Mouse (Mus musculus) neural tube, embryonic 15.5 days (tissue): ENCODE measurements around the gene Edem3. TPM values are rescaled to one million over a fixed set of nuclear protein-coding genes. Genes with fewer than 3 reads are reported as not detected.
A peak's percentile ranks its signal among the peaks of the same experiment; 100 is the strongest.

Experiments used
- ATAC-seq: fragments of 200-750 bp; cut with Nextera tagmentation; 2 replicates; pipeline ENCODE4 v1.8.0; 2017; ENCODE audit warnings: mild to moderate bottlenecking, moderate TSS enrichment, moderate library complexity; ENCODE audit not compliant: low FRiP score
- H3K27ac ChIP-seq: fragments of 300-500 bp; sonication (generic); replicated peaks from 2 replicates; pipeline ENCODE4 v1.5.1; 2015; ENCODE audit warnings: mild to moderate bottlenecking, inconsistent platforms
- H3K27me3 ChIP-seq: fragments of 300-500 bp; sonication (generic); replicated peaks from 2 replicates; pipeline ENCODE4 v1.6.1; 2015; ENCODE audit warnings: inconsistent platforms
- H3K36me3 ChIP-seq: fragments of 300-500 bp; sonication (generic); 2 replicates; pipeline ENCODE4 v1.6.1; 2015; ENCODE audit warnings: inconsistent platforms
- H3K4me1 ChIP-seq: fragments of 300-500 bp; sonication (generic); 2 replicates; pipeline ENCODE4 v1.6.1; 2015; ENCODE audit warnings: inconsistent platforms
- H3K4me2 ChIP-seq: fragments of 300-500 bp; sonication (generic); 2 replicates; pipeline ENCODE4 v1.6.1; 2015; ENCODE audit warnings: inconsistent platforms, mild to moderate bottlenecking, moderate library complexity
- H3K4me3 ChIP-seq: fragments of 300-500 bp; sonication (generic); replicated peaks from 2 replicates; pipeline ENCODE4 v1.5.1; 2015; ENCODE audit warnings: mild to moderate bottlenecking, inconsistent platforms
- H3K9ac ChIP-seq: fragments of 300-500 bp; sonication (generic); replicated peaks from 2 replicates; pipeline ENCODE4 v1.6.1; 2015; ENCODE audit warnings: mild to moderate bottlenecking, inconsistent platforms
- H3K9me3 ChIP-seq: fragments of 300-500 bp; sonication (generic); replicated peaks from 2 replicates; pipeline ENCODE4 v1.6.1; 2016; ENCODE audit warnings: inconsistent platforms
- WGBS: fragments of 180-500 bp; shearing (Covaris S2); methylation state at CpG from one replicate; pipeline ENCODE4 v1.1.7; 2015; ENCODE audit warnings: mixed read lengths; 5-methylcytosine and 5-hydroxymethylcytosine counted together
- polyA plus RNA-seq: library from polyadenylated mRNA; unstranded; fragments of >200 nt; fragmentation: Nextera tagmentation; extraction: Ambion mirVana; gene quantifications from 2 replicates; pipeline ENCODE4 v1.2.1, GENCODE M21; 2015

The Edem3 gene
- 15.2 and 16.9 TPM in 2 replicates for polyA plus RNA-seq

DNA sequence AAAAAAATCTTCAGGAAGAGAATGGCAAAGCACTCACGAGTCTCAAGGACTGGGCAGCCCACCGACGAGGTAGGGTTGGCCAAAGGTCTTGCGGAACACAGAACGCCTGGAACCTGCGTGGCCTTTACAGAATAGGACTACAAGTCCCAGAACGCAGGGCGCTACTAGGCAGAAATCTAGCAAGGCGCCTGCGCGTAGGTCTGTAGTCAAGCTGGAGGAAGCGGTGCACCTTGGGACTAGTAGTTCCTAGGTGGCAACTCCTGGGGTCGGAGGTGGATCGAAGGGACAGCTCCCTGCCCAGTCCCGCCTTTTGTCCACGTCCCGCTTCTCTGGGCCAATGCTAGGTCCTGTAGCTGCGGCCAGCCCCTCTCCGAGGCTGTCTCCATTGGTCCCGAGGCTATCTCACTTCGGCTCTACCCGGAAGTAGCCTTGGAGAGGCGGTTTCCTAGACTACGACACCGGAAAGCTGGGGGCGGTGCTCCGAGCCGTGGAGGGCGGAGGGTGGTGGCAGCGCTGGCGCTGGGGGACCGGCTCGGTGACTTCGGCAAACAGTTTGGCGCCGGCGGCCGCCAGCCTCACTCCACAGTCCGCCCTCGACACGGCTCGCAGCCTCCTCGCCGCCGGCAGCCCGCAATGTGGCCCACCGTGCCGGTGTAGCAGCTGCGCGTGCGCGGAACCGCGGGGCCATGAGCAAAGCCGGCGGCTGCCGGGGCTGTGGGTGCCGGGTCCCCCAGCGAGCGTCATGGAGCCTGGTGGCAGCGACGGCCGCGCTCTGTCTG, at the start of gene Edem3:
Gene Edem3 (plus strand): TSS at position 491 of the 779 bp plus-strand sequence.
- peak within 1 kb of the TSS; percentile 87 for H3K4me3 ChIP-seq
- ATAC-seq: peak; percentile 99
- H3K9ac ChIP-seq: peak within 1 kb of the TSS; percentile 74
- no peaks in the 10 kb centered on the region for H3K36me3 ChIP-seq
- H3K27ac ChIP-seq: peak within 1 kb of the TSS; percentile 91
- no peaks in the 10 kb centered on the region for H3K9me3 ChIP-seq
- under 1% methylated on average over 61 of the region's 64 CpGs for WGBS
- peak within 1 kb of the TSS; percentile 86 for H3K4me2 ChIP-seq
- no peaks in the 10 kb centered on the region for H3K27me3 ChIP-seq
- peaks cover 21% of the 10 kb centered on the region for H3K4me1 ChIP-seq

- Histone ChIP-seq H3K4me1 (peaks cover 15% of the 10 kb centered on the region), H3K9ac (no peak overlapping the region), H3K9me3 (no peaks in the 10 kb centered on the region), H3K36me3 (no peaks in the 10 kb centered on the region), H3K4me2 (peak overlapping the region; percentile 17; the same call in 1 of the 2 replicates), H3K4me3 (no peak overlapping the region), H3K27me3 (no peaks in the 10 kb centered on the region), H3K27ac (no peak overlapping the region)
- peak; percentile 77 for ATAC-seq
- WGBS: 38% methylated on average over 11 of the region's 11 CpGs
Measured at GRCm38 (mm10) chr1:151705723-151706396, 49.3 kb upstream of the Edem3 start.

- WGBS: 70% methylated on average over 3 of the region's 3 CpGs
- ATAC-seq: no peak
- H3K4me3 ChIP-seq: no peak overlapping the region
Measured at GRCm38 (mm10) chr1:151706397-151706752, 48.8 kb upstream of the Edem3 start.

DNA sequence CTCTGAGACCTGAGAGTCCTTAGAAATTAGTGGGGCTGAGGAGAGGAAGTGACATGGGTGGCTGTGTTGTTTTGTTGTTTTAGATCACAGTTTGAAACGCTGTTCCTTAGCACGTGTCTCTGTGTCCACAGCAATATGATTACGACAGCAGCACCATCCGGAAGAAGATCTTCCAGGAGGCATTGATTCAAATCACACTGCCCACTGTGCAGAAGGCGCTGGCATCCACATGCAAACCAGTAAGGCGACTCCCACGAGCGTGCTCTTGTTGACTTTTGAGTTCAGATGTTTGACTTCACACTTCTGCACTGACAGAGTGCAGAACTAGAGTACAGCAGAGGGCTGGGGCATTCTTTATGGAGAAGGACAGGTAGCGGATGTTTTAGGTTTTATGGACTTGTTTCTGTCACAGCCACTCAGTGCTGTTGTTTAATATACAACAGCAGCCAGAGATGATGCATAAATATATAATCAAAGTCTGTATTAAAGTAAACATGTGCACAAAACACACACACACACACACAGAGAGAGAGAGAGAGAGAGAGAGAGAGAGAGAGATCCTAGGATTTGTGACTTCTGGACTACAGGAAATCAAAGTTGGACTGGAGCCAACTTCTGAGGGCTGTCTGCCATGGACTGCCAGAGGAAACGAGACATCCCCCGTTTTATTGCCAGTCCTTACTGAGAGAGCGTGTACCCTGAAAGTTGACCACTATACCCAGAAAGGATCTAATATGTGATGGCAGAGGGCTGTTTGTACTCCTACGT, 46.0 kb upstream of the Edem3 start:
- Histone ChIP-seq H3K27me3 (no peaks in the 10 kb centered on the region), H3K9me3 (no peaks in the 10 kb centered on the region), H3K4me1 (peaks cover 8% of the 10 kb centered on the region; the same call in 1 of the 2 replicates), H3K4me2 (no peak overlapping the region), H3K9ac (no peak overlapping the region), H3K4me3 (no peak overlapping the region), H3K36me3 (no peaks in the 10 kb centered on the region), H3K27ac (no peak overlapping the region)
- ATAC-seq: no peak
- 61% methylated on average over 13 of the region's 13 CpGs for WGBS

More at GRCm38 (mm10) chr1:151706397-151706752, 48.8 kb upstream of the Edem3 start:
- Histone ChIP-seq H3K9me3 (no peaks in the 10 kb centered on the region), H3K27ac (no peak overlapping the region), H3K27me3 (no peaks in the 10 kb centered on the region), H3K4me1 (peaks cover 10% of the 10 kb centered on the region), H3K36me3 (no peaks in the 10 kb centered on the region), H3K9ac (no peak overlapping the region), H3K4me2 (no peak overlapping the region)

GRCm38 (mm10) chr1:151709734-151710022, 45.5 kb upstream of the Edem3 start:
- Histone ChIP-seq H3K4me2 (no peak overlapping the region), H3K4me3 (no peak overlapping the region), H3K9me3 (no peaks in the 10 kb centered on the region), H3K9ac (no peak overlapping the region), H3K27me3 (no peaks in the 10 kb centered on the region), H3K27ac (no peak overlapping the region), H3K36me3 (no peaks in the 10 kb centered on the region), H3K4me1 (peaks cover 8% of the 10 kb centered on the region; the same call in 1 of the 2 replicates)
- no peak for ATAC-seq
- WGBS: 64% methylated on average over 2 of the region's 2 CpGs

DNA sequence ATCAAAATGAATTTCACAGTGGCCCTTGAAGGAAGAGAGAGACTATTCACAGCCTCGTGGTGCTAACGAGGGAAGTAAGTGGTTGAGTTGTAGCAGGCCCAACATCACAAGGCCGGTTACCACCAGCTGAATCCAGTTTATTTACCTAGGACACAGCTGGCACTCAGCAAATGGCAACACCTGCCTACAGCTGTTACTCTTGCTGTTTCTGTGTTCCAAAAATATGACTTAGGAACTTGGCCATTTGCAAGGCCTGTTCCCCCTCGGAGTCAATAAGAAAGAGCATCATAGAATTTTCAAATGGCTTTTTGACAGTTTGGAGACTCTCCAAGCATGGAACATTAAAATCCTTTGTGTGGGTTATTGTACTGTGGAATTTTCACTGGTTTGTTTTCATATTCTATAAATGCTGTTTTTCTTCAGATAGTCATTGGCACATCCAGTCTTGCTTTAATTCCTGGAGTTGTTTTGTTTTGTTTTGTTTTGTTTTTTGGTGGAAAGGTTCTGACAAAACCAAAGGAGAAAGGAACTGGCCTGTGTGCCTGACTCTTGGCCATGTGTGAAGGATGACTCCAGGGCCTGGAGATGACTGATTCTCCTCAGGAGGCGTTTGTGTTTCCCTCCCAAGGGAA, 44.6 kb upstream of the Edem3 start:
- 65% methylated on average over 5 of the region's 5 CpGs for WGBS
- Histone ChIP-seq H3K4me2 (no peak overlapping the region), H3K9ac (no peak overlapping the region), H3K27ac (no peak overlapping the region), H3K4me3 (no peak overlapping the region), H3K9me3 (no peaks in the 10 kb centered on the region), H3K36me3 (no peaks in the 10 kb centered on the region), H3K4me1 (peaks cover 7% of the 10 kb centered on the region; the same call in 1 of the 2 replicates), H3K27me3 (no peaks in the 10 kb centered on the region)
- no peak for ATAC-seq

DNA sequence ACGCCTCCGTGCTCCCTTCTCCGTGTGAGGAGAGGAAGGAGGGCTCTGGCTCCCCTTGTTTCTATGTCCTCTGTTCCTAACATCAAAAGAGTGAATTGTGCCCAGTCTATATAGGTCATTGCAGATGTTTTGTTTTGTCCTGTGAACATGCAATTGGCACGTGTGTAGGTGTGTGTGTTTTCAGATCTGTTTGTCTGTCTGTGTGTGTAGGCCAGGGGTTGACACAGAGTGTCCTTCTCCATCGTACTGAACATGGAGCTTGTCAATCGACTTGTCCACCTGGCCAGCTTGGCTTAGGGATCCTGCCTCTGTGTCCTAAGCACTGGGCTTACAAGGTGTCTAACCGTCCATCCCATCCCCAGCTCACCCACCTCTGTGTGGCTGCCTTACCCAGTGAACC, 44.1 kb upstream of the Edem3 start:
- Histone ChIP-seq H3K4me1 (peaks cover 4% of the 10 kb centered on the region; the same call in 1 of the 2 replicates), H3K27ac (no peak overlapping the region), H3K27me3 (no peaks in the 10 kb centered on the region), H3K36me3 (no peaks in the 10 kb centered on the region), H3K9me3 (no peaks in the 10 kb centered on the region), H3K9ac (no peak overlapping the region), H3K4me3 (no peak overlapping the region), H3K4me2 (no peak overlapping the region)
- no peak for ATAC-seq
- 81% methylated on average over 7 of the region's 7 CpGs for WGBS

- Histone ChIP-seq H3K4me1 (peaks cover 4% of the 10 kb centered on the region; the same call in 1 of the 2 replicates), H3K9me3 (no peaks in the 10 kb centered on the region), H3K27ac (no peak overlapping the region), H3K9ac (no peak overlapping the region), H3K36me3 (no peaks in the 10 kb centered on the region), H3K4me2 (no peak overlapping the region), H3K4me3 (no peak overlapping the region), H3K27me3 (no peaks in the 10 kb centered on the region)
- WGBS: 37% methylated on average over 5 of the region's 5 CpGs
- ATAC-seq: no peak
Measured at GRCm38 (mm10) chr1:151712664-151713063, 42.5 kb upstream of the Edem3 start.

GRCm38 (mm10) chr1:151713622-151714021, 41.5 kb upstream of the Edem3 start:
- Histone ChIP-seq H3K27me3 (no peaks in the 10 kb centered on the region), H3K4me1 (peaks cover 4% of the 10 kb centered on the region; the same call in 1 of the 2 replicates), H3K4me2 (no peak overlapping the region), H3K9me3 (no peaks in the 10 kb centered on the region), H3K4me3 (no peak overlapping the region), H3K36me3 (no peaks in the 10 kb centered on the region), H3K9ac (no peak overlapping the region), H3K27ac (no peak overlapping the region)
- ATAC-seq: no peak

DNA sequence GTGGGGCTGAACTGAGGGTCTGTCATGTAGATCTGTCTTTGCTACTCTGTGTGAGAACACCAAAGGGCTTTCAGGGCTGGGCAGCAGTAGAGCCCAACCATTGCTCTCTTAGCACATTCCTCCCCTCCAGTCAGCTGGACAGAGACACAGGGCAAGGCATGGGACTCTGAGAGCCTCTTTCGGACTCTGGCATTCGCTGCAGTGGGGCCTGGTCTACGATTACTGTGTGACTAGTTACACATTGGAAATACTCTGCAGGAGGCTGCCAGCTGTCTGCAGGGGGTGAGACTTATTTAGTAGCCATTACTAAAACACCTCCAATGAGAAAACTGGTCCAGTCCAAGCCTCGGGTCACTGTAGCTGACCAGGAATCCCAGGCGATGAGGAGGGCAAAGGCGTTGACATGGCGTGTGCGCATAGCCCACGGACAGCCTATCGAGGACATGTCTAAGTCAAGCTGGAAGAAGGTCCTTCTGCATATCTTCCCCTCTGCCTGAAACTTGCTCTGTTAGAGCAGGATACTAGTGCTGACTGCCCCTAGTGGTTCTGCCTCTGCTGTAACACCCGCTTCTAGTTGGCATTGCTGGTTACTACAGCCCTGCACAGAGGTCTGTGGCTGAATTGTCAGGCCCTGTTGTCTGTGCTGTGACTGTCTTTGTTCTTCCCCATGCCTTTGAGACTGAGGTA, 39.0 kb upstream of the Edem3 start:
- H3K9ac ChIP-seq: no peak overlapping the region
- H3K36me3 ChIP-seq: no peaks in the 10 kb centered on the region
- H3K4me3 ChIP-seq: no peak overlapping the region
- no peak overlapping the region for H3K27ac ChIP-seq
- ATAC-seq: no peak
- no peaks in the 10 kb centered on the region for H3K9me3 ChIP-seq
- no peaks in the 10 kb centered on the region for H3K4me1 ChIP-seq
- H3K4me2 ChIP-seq: no peak overlapping the region
- no peaks in the 10 kb centered on the region for H3K27me3 ChIP-seq
- WGBS: 82% methylated on average over 11 of the region's 11 CpGs

DNA sequence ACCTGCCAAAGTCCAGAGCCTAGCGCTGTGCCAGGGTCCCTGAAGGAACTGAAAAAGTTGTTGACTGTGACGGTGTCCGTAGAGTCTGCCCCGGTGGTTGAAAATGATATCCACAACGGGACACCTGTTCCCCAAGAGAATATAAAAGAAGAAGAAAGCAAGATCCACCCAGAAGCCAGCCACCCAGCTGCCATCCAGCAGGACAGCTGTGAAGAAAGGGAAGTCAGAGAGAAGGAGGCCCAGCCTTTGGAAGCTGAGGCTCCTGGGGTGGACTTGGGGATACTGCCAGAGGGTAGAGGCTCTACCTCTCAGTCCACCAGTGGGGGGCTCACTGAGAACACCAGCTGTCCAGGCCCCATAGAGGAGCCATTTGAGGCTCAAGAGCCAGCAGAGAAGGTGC, 37.5 kb upstream of the Edem3 start:
- Histone ChIP-seq H3K4me1 (peaks cover 5% of the 10 kb centered on the region; the same call in 1 of the 2 replicates), H3K9me3 (no peaks in the 10 kb centered on the region), H3K27ac (no peak overlapping the region), H3K36me3 (no peaks in the 10 kb centered on the region), H3K4me2 (no peak overlapping the region), H3K9ac (no peak overlapping the region), H3K4me3 (no peak overlapping the region), H3K27me3 (no peaks in the 10 kb centered on the region)
- 93% methylated on average over 5 of the region's 5 CpGs for WGBS
- ATAC-seq: 0 out of 2 replicates have a peak, but pooled peaks have one; percentile 7
